Mouse (Mus musculus): ENCODE measurements around the gene Ttc3.
"Not testable (repeated sequence)": the region's sequence is repeated elsewhere in the genome, so short reads cannot be mapped to it uniquely, and the experiment has no call there.

Ttc3 gene

GRCm38 (mm10) chr16:94436801-94437200 is 66.4 kb downstream of the Ttc3 start:
- DNase-seq: no peak

- DNase-seq: no peak
Measured at GRCm38 (mm10) chr16:94441361-94441760, 70.9 kb downstream of the Ttc3 start.

- DNase-seq: no peak
Measured at GRCm38 (mm10) chr16:94449151-94449550, 78.7 kb downstream of the Ttc3 start.

GRCm38 (mm10) chr16:94449632-94450031 is 79.2 kb downstream of the Ttc3 start:
- no peak for DNase-seq

GRCm38 (mm10) chr16:94451545-94452488 is 81.4 kb downstream of the Ttc3 start:
- no peak for DNase-seq

- no peak for DNase-seq
Measured at GRCm38 (mm10) chr16:94452768-94453167, 82.3 kb downstream of the Ttc3 start.

GRCm38 (mm10) chr16:94454146-94454545 is 83.7 kb downstream of the Ttc3 start:
- DNase-seq: no peak

- no peak for DNase-seq
Measured at GRCm38 (mm10) chr16:94464067-94464466, 93.6 kb downstream of the Ttc3 start.

- DNase-seq: no peak
Measured at GRCm38 (mm10) chr16:94465900-94466299, 95.5 kb downstream of the Ttc3 start.

- DNase-seq: not testable (repeated sequence)
Measured at GRCm38 (mm10) chr16:94466317-94466716, 95.9 kb downstream of the Ttc3 start.

- no peak for DNase-seq
Measured at GRCm38 (mm10) chr16:94467337-94468055, 97.1 kb downstream of the Ttc3 start.

GRCm38 (mm10) chr16:94468391-94468790 is 98.0 kb downstream of the Ttc3 start:
- DNase-seq: no peak

- DNase-seq: peak; percentile 70
Measured at GRCm38 (mm10) chr16:94472515-94472951, 102.1 kb downstream of the Ttc3 start.

GRCm38 (mm10) chr16:94473086-94473822 is 102.8 kb downstream of the Ttc3 start:
- peak; percentile 46 for DNase-seq

- DNase-seq: no peak
Measured at GRCm38 (mm10) chr16:94484752-94485535, 114.5 kb downstream of the Ttc3 start.

- DNase-seq: no peak
Measured at GRCm38 (mm10) chr16:94487341-94487740, 116.9 kb downstream of the Ttc3 start.

GRCm38 (mm10) chr16:94489326-94489725 is 118.9 kb downstream of the Ttc3 start:
- no peak for DNase-seq

GRCm38 (mm10) chr16:94497176-94497575 is 126.8 kb downstream of the Ttc3 start:
- not testable (repeated sequence) for DNase-seq

GRCm38 (mm10) chr16:94497911-94498310 is 127.5 kb downstream of the Ttc3 start:
- no peak for DNase-seq

- DNase-seq: no peak
Measured at GRCm38 (mm10) chr16:94504192-94504591, 133.8 kb downstream of the Ttc3 start.

GRCm38 (mm10) chr16:94507071-94507470 is 136.7 kb downstream of the Ttc3 start:
- no peak for DNase-seq

- DNase-seq: no peak
Measured at GRCm38 (mm10) chr16:94508769-94509168, 138.4 kb downstream of the Ttc3 start.

Data from cerebellum, adult 9-10 months (tissue).